Mouse (Mus musculus) gastrocnemius, adult 2 months (tissue): Measurements from ENCODE around the gene Nmur1. TPM values are rescaled to one million over a fixed set of nuclear protein-coding genes. Genes with fewer than 3 reads are reported as not detected.

Experiments used
- DNase-seq: peaks from one replicate; pipeline ENCODE4 v3.0.0; 2022
- H3K27ac ChIP-seq: fragments of 200-600 bp; 2 replicates; pipeline ENCODE4 v1.8.1; 2022; ENCODE audit warnings: mild to moderate bottlenecking
- H3K4me3 ChIP-seq: fragments of 200-600 bp; 2 replicates; pipeline ENCODE4 v1.8.1; 2022; ENCODE audit warnings: mild to moderate bottlenecking, moderate library complexity
- CTCF ChIP-seq: fragments of 200-600 bp; IDR thresholded peaks from 2 replicates; pipeline ENCODE4 v1.8.1; 2022; ENCODE audit warnings: antibody characterized with exemption, mild to moderate bottlenecking, moderate library complexity
- intact Hi-C: fragments of 180-260 bp; cut with DNase I; formaldehyde crosslinking; loops from one replicate; pipeline ENCODE4 v1.15.1; 2025
- total RNA-seq, 2 experiments: library from RNA; stranded (reverse); gene quantifications; 2 replicates each; pipeline ENCODE4 v1.2.3; 2021

The Nmur1 gene
- total RNA-seq, 2 experiments from 2014 or later: not detected

GRCm38 (mm10) chr1:86358906-86359797 lies 66.9 kb downstream of the Nmur1 start, which contains the start of gene Ncl:
TSS of gene Ncl (minus strand) at chr1:86359400.
- TF ChIP-seq CTCF: no peak
- peak; percentile 99 for DNase-seq
- Histone ChIP-seq H3K27ac (peak within 1 kb of the TSS; percentile 99), H3K4me3 (peak within 1 kb of the TSS; percentile 94)
- intact Hi-C loops: loop anchor here (10.0 kb wide), 1 partner anchor 284 kb away; no protein-coding TSS in a partner anchor

- no peak for TF ChIP-seq CTCF
- Histone ChIP-seq H3K4me3 (peak overlapping the region; percentile 94), H3K27ac (peak overlapping the region; percentile 99)
- no peak for DNase-seq
- intact Hi-C loops: loop anchor here (10.0 kb wide), 1 partner anchor 284 kb away; no protein-coding TSS in a partner anchor
Observed at GRCm38 (mm10) chr1:86358229-86358905, 67.7 kb downstream of the Nmur1 start.

GRCm38 (mm10) chr1:86354186-86354585 lies 71.8 kb downstream of the Nmur1 start:
- intact Hi-C loops: loop anchor here (10.0 kb wide), 1 partner anchor 279 kb away; no protein-coding TSS in a partner anchor
- TF ChIP-seq CTCF: no peak
- Histone ChIP-seq H3K27ac (no peak overlapping the region), H3K4me3 (no peak overlapping the region)
- DNase-seq: no peak

GRCm38 (mm10) chr1:86350576-86350975 lies 75.5 kb downstream of the Nmur1 start:
- Histone ChIP-seq H3K27ac (no peak overlapping the region), H3K4me3 (no peak overlapping the region)
- TF ChIP-seq CTCF: no peak
- intact Hi-C loops: loop anchor here (10.0 kb wide), 1 partner anchor 276 kb away; no protein-coding TSS in a partner anchor
- no peak for DNase-seq

- intact Hi-C loops: loop anchor here (10.0 kb wide), 1 partner anchor 275 kb away; no protein-coding TSS in a partner anchor
- Histone ChIP-seq H3K27ac (no peak overlapping the region), H3K4me3 (no peak overlapping the region)
- DNase-seq: no peak
- TF ChIP-seq CTCF: no peak
Observed at GRCm38 (mm10) chr1:86349696-86350095, 76.3 kb downstream of the Nmur1 start.

- no peak for DNase-seq
- H3K27ac ChIP-seq: no peak overlapping the region
- intact Hi-C loops: no loop called here
- H3K4me3 ChIP-seq: no peak overlapping the region
- TF ChIP-seq CTCF: no peak
Observed at GRCm38 (mm10) chr1:86349201-86349600, 76.8 kb downstream of the Nmur1 start.

- Histone ChIP-seq H3K27ac (no peak overlapping the region), H3K4me3 (no peak overlapping the region)
- TF ChIP-seq CTCF: no peak
- intact Hi-C loops: no loop called here
- no peak for DNase-seq
Observed at GRCm38 (mm10) chr1:86348801-86349200, 77.2 kb downstream of the Nmur1 start.

- no peak overlapping the region for H3K4me3 ChIP-seq
- no peak for TF ChIP-seq CTCF
- DNase-seq: no peak
- intact Hi-C loops: no loop called here
- no peak overlapping the region for H3K27ac ChIP-seq
Observed at GRCm38 (mm10) chr1:86348083-86348482, 77.9 kb downstream of the Nmur1 start.

GRCm38 (mm10) chr1:86347716-86348045 lies 78.3 kb downstream of the Nmur1 start:
- DNase-seq: no peak
- Histone ChIP-seq H3K27ac (no peak overlapping the region), H3K4me3 (no peak overlapping the region)
- intact Hi-C loops: no loop called here
- no peak for TF ChIP-seq CTCF

- no peak overlapping the region for H3K4me3 ChIP-seq
- no peak for DNase-seq
- TF ChIP-seq CTCF: peak; percentile 25; the same call in 1 of the 2 replicates
- H3K27ac ChIP-seq: no peak overlapping the region
- intact Hi-C loops: no loop called here
Observed at GRCm38 (mm10) chr1:86346851-86347715, 78.9 kb downstream of the Nmur1 start.

GRCm38 (mm10) chr1:86345956-86346355 lies 80.1 kb downstream of the Nmur1 start:
- Histone ChIP-seq H3K27ac (no peak overlapping the region), H3K4me3 (no peak overlapping the region)
- DNase-seq: no peak
- TF ChIP-seq CTCF: no peak
- intact Hi-C loops: no loop called here

- no peak for TF ChIP-seq CTCF
- Histone ChIP-seq H3K4me3 (no peak overlapping the region), H3K27ac (no peak overlapping the region)
- no peak for DNase-seq
- intact Hi-C loops: no loop called here
Observed at GRCm38 (mm10) chr1:86345069-86345468, 81.0 kb downstream of the Nmur1 start.
